Mouse (Mus musculus): Measurements from ENCODE around the gene Mad2l2. TPM values are rescaled to one million over a fixed set of nuclear protein-coding genes. Genes with fewer than 3 reads are reported as not detected.

Gene Mad2l2
- total RNA-seq (2014; fragmentation: Nextera tagmentation) (25.1 and 40.0 TPM in 2 replicates), total RNA-seq (2017) (9.4 and 14.9 TPM in 2 replicates), polyA plus RNA-seq (2012) (23.8 and 24.6 TPM in 2 replicates)

DNA sequence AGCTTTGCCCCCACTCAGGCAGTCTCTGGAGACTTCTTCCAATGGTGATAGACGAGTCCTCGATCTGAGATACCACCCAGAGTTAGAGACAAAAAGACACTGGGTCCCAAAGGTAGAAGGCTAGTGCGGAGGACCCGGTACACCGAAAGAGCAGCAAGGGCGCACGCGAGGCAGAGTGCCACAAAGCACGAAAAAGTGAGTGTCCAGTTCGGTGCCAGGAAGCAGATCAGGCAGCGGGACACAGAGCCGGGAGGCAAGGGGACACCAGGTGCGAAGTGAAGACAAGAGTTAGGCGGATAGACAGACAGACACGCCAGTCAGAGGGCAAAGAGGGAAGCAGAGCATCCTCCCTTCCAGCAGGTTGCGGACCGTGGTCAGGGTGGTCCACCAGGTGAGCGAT is at the start of gene Mad2l2:
Gene Mad2l2 (plus strand): TSS at position 252 of the 400 bp plus-strand sequence.
- ATAC-seq (ENCODE audit: extremely low read depth, insufficient number of reproducible peaks, low FRiP score, poor library complexity, severe bottlenecking) (no peak), DNase-seq (ENCODE audit: low spot score) (no peak)
- no peak for TF ChIP-seq GATA2 (IDR thresholded peaks at IDR 0.05; ENCODE audit: borderline replicate concordance, low read depth, low read length)
- TF ChIP-seq GATA1 (IDR thresholded peaks at IDR 0.05; ENCODE audit: borderline replicate concordance, low read length), result no peak
- no peak for TF ChIP-seq POLR2AphosphoS5 (IDR thresholded peaks at IDR 0.05; ENCODE audit: insufficient replicate concordance, low read depth, low read length)
- no peak for TF ChIP-seq TAL1 (conservative IDR thresholded peaks at IDR 0.05; ENCODE audit: low read depth, low read length)
- no peak for TF ChIP-seq CTCF (IDR thresholded peaks at IDR 0.05; ENCODE audit: low read depth, low read length)
- Histone ChIP-seq H3K4me3 (ENCODE audit: low read depth, low read length) (peak within 1 kb of the TSS; percentile 42; the same call in 1 of the 2 replicates), H3K36me3 (replicated peaks) (no peaks in the 10 kb centered on the region), H3K4me1 (ENCODE audit: insufficient read depth, low read depth, low read length) (peaks cover 18% of the 10 kb centered on the region), H3K27me3 (ENCODE audit: insufficient read depth, low read length) (peaks cover 61% of the 10 kb centered on the region), H3K9me3 (replicated peaks) (no peaks in the 10 kb centered on the region)

DNA sequence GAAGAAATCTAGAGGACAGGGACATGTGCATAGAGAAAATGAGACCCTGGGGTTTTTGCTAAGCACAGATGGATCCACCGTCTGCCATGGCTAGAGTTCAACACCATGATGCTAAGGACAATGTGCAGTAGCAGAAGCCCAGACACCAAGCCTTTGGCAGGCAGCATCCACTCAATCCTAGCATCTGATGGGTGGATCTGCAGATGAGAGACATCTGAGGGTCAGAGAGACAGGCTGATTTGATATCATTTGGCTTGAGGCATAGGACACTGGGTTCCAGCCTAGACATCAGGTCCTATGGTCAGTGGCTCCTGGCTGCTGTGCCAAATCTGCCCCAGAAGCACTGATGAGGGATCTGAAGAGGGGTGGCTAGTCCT is 49.6 kb upstream of the Mad2l2 start:
- no peak for ATAC-seq (ENCODE audit: extremely low read depth, insufficient number of reproducible peaks, low FRiP score, poor library complexity, severe bottlenecking)

DNA sequence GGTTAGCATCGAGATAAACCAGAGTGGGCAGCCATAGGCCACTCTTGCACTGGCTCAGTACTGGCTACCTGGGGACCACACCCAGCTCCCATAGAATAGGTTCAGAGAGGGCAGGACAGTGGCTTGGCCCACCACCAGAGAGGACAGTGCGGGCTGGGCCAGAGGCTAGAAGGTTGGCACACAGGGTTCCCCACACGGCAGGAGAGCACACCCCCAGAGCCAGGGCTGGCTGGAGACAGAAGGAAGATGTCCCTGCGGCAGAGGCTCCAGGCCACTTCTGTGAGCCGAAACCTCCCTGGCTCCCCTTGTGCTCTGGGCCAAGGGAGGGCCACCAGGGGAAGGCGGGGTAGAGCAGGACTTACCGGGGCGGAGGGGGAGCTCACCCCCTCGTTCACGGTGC is 49.0 kb upstream of the Mad2l2 start:
- no peak overlapping the region for H3K4me3 ChIP-seq (ENCODE audit: low read depth, low read length)
- DNase-seq (ENCODE audit: low spot score) (no peak), ATAC-seq (ENCODE audit: extremely low read depth, insufficient number of reproducible peaks, low FRiP score, poor library complexity, severe bottlenecking) (no peak)
- no peaks in the 10 kb centered on the region for H3K27me3 ChIP-seq (ENCODE audit: insufficient read depth, low read length)
- TF ChIP-seq GATA2 (IDR thresholded peaks at IDR 0.05; ENCODE audit: borderline replicate concordance, low read depth, low read length) (no peak), POLR2AphosphoS5 (IDR thresholded peaks at IDR 0.05; ENCODE audit: insufficient replicate concordance, low read depth, low read length) (no peak), GATA1 (IDR thresholded peaks at IDR 0.05; ENCODE audit: borderline replicate concordance, low read length) (no peak), CTCF (IDR thresholded peaks at IDR 0.05; ENCODE audit: low read depth, low read length) (no peak), TAL1 (conservative IDR thresholded peaks at IDR 0.05; ENCODE audit: low read depth, low read length) (no peak)
- H3K36me3 ChIP-seq (replicated peaks), result peaks cover 57% of the 10 kb centered on the region
- no peaks in the 10 kb centered on the region for H3K9me3 ChIP-seq (replicated peaks)
- peaks cover 29% of the 10 kb centered on the region for H3K4me1 ChIP-seq (ENCODE audit: insufficient read depth, low read depth, low read length)

More for the DNA sequence above, 49.6 kb upstream of the Mad2l2 start:
- peaks cover 53% of the 10 kb centered on the region for H3K36me3 ChIP-seq (replicated peaks)
- TF ChIP-seq GATA1 (IDR thresholded peaks at IDR 0.05; ENCODE audit: borderline replicate concordance, low read length) (no peak), CTCF (IDR thresholded peaks at IDR 0.05; ENCODE audit: low read depth, low read length) (no peak), POLR2AphosphoS5 (IDR thresholded peaks at IDR 0.05; ENCODE audit: insufficient replicate concordance, low read depth, low read length) (no peak), GATA2 (IDR thresholded peaks at IDR 0.05; ENCODE audit: borderline replicate concordance, low read depth, low read length) (no peak)
- no peaks in the 10 kb centered on the region for H3K27me3 ChIP-seq (ENCODE audit: insufficient read depth, low read length)
- H3K4me1 ChIP-seq (ENCODE audit: insufficient read depth, low read depth, low read length), result peaks cover 22% of the 10 kb centered on the region
- no peak overlapping the region for H3K4me3 ChIP-seq (ENCODE audit: low read depth, low read length)
- no peaks in the 10 kb centered on the region for H3K9me3 ChIP-seq (replicated peaks)
- DNase-seq (ENCODE audit: low spot score), result no peak

DNA sequence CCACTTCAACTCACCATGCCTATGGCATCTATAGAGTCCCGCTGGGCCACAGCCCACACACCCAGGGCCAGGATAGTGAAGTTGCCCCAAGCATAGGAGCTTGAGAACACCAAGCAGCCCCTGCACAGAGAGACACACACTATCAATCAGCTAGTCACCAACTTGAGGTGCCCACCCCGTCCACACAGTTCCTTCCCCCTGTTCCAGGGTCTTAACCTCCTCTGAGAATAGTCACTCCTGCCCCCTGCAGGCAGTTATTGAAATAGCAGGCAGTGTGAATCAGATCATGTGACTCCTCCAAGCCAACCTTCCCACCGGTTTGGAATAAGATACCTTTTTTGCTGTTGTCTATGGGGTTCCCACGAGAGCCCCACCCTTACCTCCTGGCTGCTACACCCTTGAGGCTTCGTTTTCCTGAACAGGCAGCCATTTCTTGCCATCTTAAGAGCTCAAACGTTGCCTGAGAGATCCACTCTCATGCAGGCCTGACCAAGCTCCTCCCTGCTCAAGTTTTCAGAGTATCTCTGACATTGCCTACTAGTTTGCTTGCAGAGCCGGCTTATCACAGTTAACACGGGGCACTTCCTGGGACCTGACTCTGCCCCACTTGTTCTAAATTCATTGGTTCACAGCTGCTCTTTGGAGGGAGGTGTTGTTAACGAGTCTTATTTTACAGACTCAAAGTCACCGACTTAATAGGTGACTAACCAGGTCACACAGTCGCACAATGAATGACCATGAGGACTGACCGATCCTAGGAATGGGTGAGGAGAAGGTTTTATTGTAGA is 47.7 kb upstream of the Mad2l2 start:
- peaks cover 61% of the 10 kb centered on the region for H3K36me3 ChIP-seq (replicated peaks)
- H3K4me1 ChIP-seq (ENCODE audit: insufficient read depth, low read depth, low read length), result peaks cover 40% of the 10 kb centered on the region
- DNase-seq (ENCODE audit: low spot score) (peak; percentile 30), ATAC-seq (ENCODE audit: extremely low read depth, insufficient number of reproducible peaks, low FRiP score, poor library complexity, severe bottlenecking) (no peak; the same call in 1 of the 2 replicates)
- TF ChIP-seq GATA2 (IDR thresholded peaks at IDR 0.05; ENCODE audit: borderline replicate concordance, low read depth, low read length), result no peak
- TF ChIP-seq GATA1 (IDR thresholded peaks at IDR 0.05; ENCODE audit: borderline replicate concordance, low read length), result no peak
- peak; percentile 61 for TF ChIP-seq CTCF (IDR thresholded peaks at IDR 0.05; ENCODE audit: low read depth, low read length)
- H3K27me3 ChIP-seq (ENCODE audit: insufficient read depth, low read length), result no peaks in the 10 kb centered on the region
- H3K4me3 ChIP-seq (ENCODE audit: low read depth, low read length), result no peak overlapping the region
- H3K9me3 ChIP-seq (replicated peaks), result no peaks in the 10 kb centered on the region

DNA sequence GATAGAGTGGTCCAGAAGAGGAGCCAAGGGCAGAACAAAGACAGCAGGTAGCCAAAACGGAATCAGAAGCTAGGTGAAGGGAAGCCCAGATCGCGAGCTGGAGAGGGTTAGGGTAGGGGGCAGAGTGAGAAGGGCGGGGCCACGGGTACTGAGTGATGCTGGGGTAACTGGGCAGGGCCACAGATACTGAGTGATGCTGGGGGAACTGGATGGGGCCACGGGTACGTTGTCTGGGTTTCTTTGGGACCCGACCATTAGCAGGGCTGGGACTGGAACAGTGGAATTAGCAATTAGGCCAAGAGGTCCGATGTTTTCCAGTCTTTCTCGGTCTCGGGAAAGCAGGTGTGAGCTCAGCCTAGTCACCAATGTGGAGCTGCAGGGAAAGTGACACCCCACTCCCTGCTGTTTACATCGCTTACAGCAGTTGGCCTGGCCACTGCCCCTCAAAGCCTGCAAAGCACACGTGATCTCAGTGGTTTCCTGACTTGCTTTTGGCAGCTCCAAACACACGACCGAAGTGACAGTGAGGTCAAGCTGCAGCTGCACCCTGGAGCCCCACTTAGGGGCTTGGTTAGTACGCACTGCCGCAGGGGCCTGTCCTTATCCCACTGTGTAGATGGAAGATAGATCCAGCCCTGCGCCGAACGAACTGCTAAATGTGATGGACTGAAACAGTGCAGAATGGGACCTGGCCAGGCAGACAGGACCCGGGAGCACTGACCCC is 46.8 kb upstream of the Mad2l2 start:
- H3K27me3 ChIP-seq (ENCODE audit: insufficient read depth, low read length), result no peaks in the 10 kb centered on the region
- peak; percentile 35; the same call in 1 of the 2 replicates for ATAC-seq (ENCODE audit: extremely low read depth, insufficient number of reproducible peaks, low FRiP score, poor library complexity, severe bottlenecking)
- H3K9me3 ChIP-seq (replicated peaks), result no peaks in the 10 kb centered on the region
- peaks cover 49% of the 10 kb centered on the region for H3K4me1 ChIP-seq (ENCODE audit: insufficient read depth, low read depth, low read length)
- no peak for TF ChIP-seq POLR2AphosphoS5 (IDR thresholded peaks at IDR 0.05; ENCODE audit: insufficient replicate concordance, low read depth, low read length)
- no peak for TF ChIP-seq GATA1 (IDR thresholded peaks at IDR 0.05; ENCODE audit: borderline replicate concordance, low read length)
- TF ChIP-seq CTCF (IDR thresholded peaks at IDR 0.05; ENCODE audit: low read depth, low read length), result no peak
- TF ChIP-seq TAL1 (conservative IDR thresholded peaks at IDR 0.05; ENCODE audit: low read depth, low read length), result no peak
- no peak for TF ChIP-seq GATA2 (IDR thresholded peaks at IDR 0.05; ENCODE audit: borderline replicate concordance, low read depth, low read length)
- H3K36me3 ChIP-seq (replicated peaks), result peaks cover 60% of the 10 kb centered on the region
- H3K4me3 ChIP-seq (ENCODE audit: low read depth, low read length), result no peak overlapping the region
- no peak for DNase-seq (ENCODE audit: low spot score)

DNA sequence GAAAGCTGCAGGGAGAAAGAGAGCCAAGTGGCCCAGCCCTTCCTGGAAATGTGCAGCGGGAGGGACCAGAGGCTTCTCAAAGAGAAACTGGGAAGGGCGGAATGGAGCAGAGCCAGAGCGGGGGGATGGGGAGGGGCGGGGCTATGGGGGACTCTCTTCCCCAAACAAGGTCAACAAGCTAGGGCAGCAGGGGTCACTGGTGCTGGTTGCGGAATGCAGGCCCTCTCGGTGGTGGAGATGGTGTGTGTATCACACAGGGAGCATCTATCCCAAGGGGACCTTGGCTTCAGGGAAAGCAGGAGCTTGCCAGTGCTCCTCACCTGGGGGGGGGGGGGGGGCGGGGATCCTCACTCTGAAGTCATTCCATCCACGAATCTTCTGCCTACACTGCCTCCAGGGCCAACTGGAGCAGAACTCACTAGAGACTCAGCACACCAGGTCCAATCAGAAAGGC is 45.9 kb upstream of the Mad2l2 start:
- Histone ChIP-seq H3K4me1 (ENCODE audit: insufficient read depth, low read depth, low read length) (peaks cover 49% of the 10 kb centered on the region), H3K27me3 (ENCODE audit: insufficient read depth, low read length) (no peaks in the 10 kb centered on the region), H3K36me3 (replicated peaks) (peaks cover 57% of the 10 kb centered on the region), H3K4me3 (ENCODE audit: low read depth, low read length) (peak overlapping the region; percentile 33; the same call in 1 of the 2 replicates), H3K9me3 (replicated peaks) (no peaks in the 10 kb centered on the region)
- TF ChIP-seq GATA1 (IDR thresholded peaks at IDR 0.05; ENCODE audit: borderline replicate concordance, low read length), result no peak
- TF ChIP-seq TAL1 (conservative IDR thresholded peaks at IDR 0.05; ENCODE audit: low read depth, low read length), result no peak
- no peak for TF ChIP-seq POLR2AphosphoS5 (IDR thresholded peaks at IDR 0.05; ENCODE audit: insufficient replicate concordance, low read depth, low read length)
- TF ChIP-seq GATA2 (IDR thresholded peaks at IDR 0.05; ENCODE audit: borderline replicate concordance, low read depth, low read length), result no peak
- TF ChIP-seq CTCF (IDR thresholded peaks at IDR 0.05; ENCODE audit: low read depth, low read length), result no peak
- no peak for DNase-seq (ENCODE audit: low spot score)
- no peak for ATAC-seq (ENCODE audit: extremely low read depth, insufficient number of reproducible peaks, low FRiP score, poor library complexity, severe bottlenecking)

Data from G1E (cell line).